Mouse (Mus musculus) hindbrain, embryonic 13.5 days (tissue): ENCODE measurements around the gene Sdc1. TPM values are rescaled to one million over a fixed set of nuclear protein-coding genes. Genes with fewer than 3 reads are reported as not detected.
A peak's percentile ranks its signal among the peaks of the same experiment; 100 is the strongest.

Experiments used
- ATAC-seq: fragments of 200-750 bp; cut with Nextera tagmentation; 2 replicates; pipeline ENCODE4 v1.8.0; 2017; ENCODE audit warnings: moderate TSS enrichment; ENCODE audit not compliant: low FRiP score
- H3K27ac ChIP-seq: fragments of 300-500 bp; sonication (generic); 2 replicates; pipeline ENCODE4 v1.5.1; 2015; ENCODE audit warnings: inconsistent platforms, mild to moderate bottlenecking, moderate library complexity
- H3K27me3 ChIP-seq: fragments of 300-500 bp; sonication (generic); 2 replicates; pipeline ENCODE4 v1.6.1; 2015; ENCODE audit warnings: mild to moderate bottlenecking, inconsistent platforms
- H3K36me3 ChIP-seq: fragments of 300-500 bp; sonication (generic); 2 replicates; pipeline ENCODE4 v1.6.1; 2015; ENCODE audit warnings: mild to moderate bottlenecking, inconsistent platforms
- H3K4me1 ChIP-seq: fragments of 300-500 bp; sonication (generic); replicated peaks from 2 replicates; pipeline ENCODE4 v1.6.1; 2015; ENCODE audit warnings: inconsistent platforms
- H3K4me2 ChIP-seq: fragments of 300-500 bp; sonication (generic); 2 replicates; pipeline ENCODE4 v1.6.1; 2015; ENCODE audit warnings: inconsistent platforms, mild to moderate bottlenecking, moderate library complexity
- H3K4me3 ChIP-seq: fragments of 300-500 bp; sonication (generic); 2 replicates; pipeline ENCODE4 v1.5.1; 2015; ENCODE audit warnings: mild to moderate bottlenecking, inconsistent platforms
- H3K9ac ChIP-seq: fragments of 300-500 bp; sonication (generic); 2 replicates; pipeline ENCODE4 v1.6.1; 2015; ENCODE audit warnings: mild to moderate bottlenecking, inconsistent platforms
- H3K9me3 ChIP-seq: fragments of 300-500 bp; sonication (generic); 2 replicates; pipeline ENCODE4 v1.6.1; 2016; ENCODE audit warnings: inconsistent platforms
- WGBS: fragments of 180-500 bp; shearing (Covaris S2); methylation state at CpG from one replicate; pipeline ENCODE4 v1.1.7; 2015; 5-methylcytosine and 5-hydroxymethylcytosine counted together
- polyA plus RNA-seq: library from polyadenylated mRNA; unstranded; fragments of >200 nt; fragmentation: Nextera tagmentation; extraction: Ambion mirVana; gene quantifications from 2 replicates; pipeline ENCODE4 v1.2.1, GENCODE M21; 2015

Gene Sdc1
- polyA plus RNA-seq, 1 experiment from 2014 or later, result 23.7 TPM

DNA sequence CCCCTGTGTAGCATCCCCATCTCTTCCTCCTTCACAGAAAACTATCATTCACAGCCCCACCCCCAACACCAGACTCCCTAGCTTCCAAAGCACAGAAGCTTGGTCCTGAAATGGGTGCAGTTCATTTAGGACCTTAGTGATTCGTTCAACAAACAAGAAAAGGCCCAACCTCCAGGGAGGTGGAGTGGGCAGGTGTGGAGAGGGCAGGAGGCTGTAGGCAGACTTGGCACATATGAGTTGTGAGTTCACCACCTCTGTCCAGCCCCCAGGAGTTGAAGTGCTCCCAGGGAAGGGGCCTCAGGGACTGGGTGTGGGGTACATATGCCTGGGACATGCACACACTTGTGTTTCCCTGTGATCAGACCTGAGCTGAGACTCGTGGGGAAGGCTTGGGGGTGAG, 39.8 kb downstream of the Sdc1 start:
- 80% methylated on average over 2 of the region's 2 CpGs for WGBS

GRCm38 (mm10) chr12:8811441-8811871, 40.3 kb downstream of the Sdc1 start:
- Histone ChIP-seq H3K27me3 (no peaks in the 10 kb centered on the region), H3K9me3 (no peaks in the 10 kb centered on the region), H3K4me2 (no peak overlapping the region), H3K9ac (no peak overlapping the region), H3K4me3 (no peak overlapping the region), H3K27ac (no peak overlapping the region), H3K4me1 (no peaks in the 10 kb centered on the region), H3K36me3 (no peaks in the 10 kb centered on the region)
- WGBS, result 48% methylated on average over 6 of the region's 6 CpGs
- ATAC-seq, result no peak

More for the DNA sequence above, 39.8 kb downstream of the Sdc1 start:
- no peaks in the 10 kb centered on the region for H3K36me3 ChIP-seq
- no peaks in the 10 kb centered on the region for H3K9me3 ChIP-seq
- H3K9ac ChIP-seq, result no peak overlapping the region
- H3K4me1 ChIP-seq, result no peaks in the 10 kb centered on the region
- H3K4me2 ChIP-seq, result no peak overlapping the region
- H3K27me3 ChIP-seq, result no peaks in the 10 kb centered on the region
- H3K4me3 ChIP-seq, result no peak overlapping the region
- no peak overlapping the region for H3K27ac ChIP-seq
- no peak for ATAC-seq

- no peaks in the 10 kb centered on the region for H3K9me3 ChIP-seq
- H3K27me3 ChIP-seq, result no peaks in the 10 kb centered on the region
- no peaks in the 10 kb centered on the region for H3K36me3 ChIP-seq
- H3K4me3 ChIP-seq, result no peak overlapping the region
- no peak overlapping the region for H3K27ac ChIP-seq
- no peak overlapping the region for H3K4me2 ChIP-seq
- no peak for ATAC-seq
- H3K9ac ChIP-seq, result no peak overlapping the region
- H3K4me1 ChIP-seq, result no peaks in the 10 kb centered on the region
- WGBS, result 93% methylated on average over 5 of the region's 5 CpGs
Observed at GRCm38 (mm10) chr12:8811894-8812560, 40.9 kb downstream of the Sdc1 start.

GRCm38 (mm10) chr12:8817467-8818232, 46.5 kb downstream of the Sdc1 start:
- 0 out of 2 replicates have a peak, but pooled peaks have one; percentile 36 for ATAC-seq
- Histone ChIP-seq H3K4me3 (no peak overlapping the region), H3K4me1 (peaks cover 9% of the 10 kb centered on the region), H3K36me3 (no peaks in the 10 kb centered on the region), H3K27ac (no peak overlapping the region), H3K4me2 (no peak overlapping the region), H3K9me3 (no peaks in the 10 kb centered on the region), H3K27me3 (no peaks in the 10 kb centered on the region), H3K9ac (peak overlapping the region; percentile 29; the same call in 1 of the 2 replicates)
- 34% methylated on average over 13 of the region's 13 CpGs for WGBS

- peak overlapping the region; percentile 29; the same call in 1 of the 2 replicates for H3K9ac ChIP-seq
- 48% methylated on average over 3 of the region's 3 CpGs for WGBS
- peaks cover 9% of the 10 kb centered on the region for H3K4me1 ChIP-seq
- H3K4me3 ChIP-seq, result no peak overlapping the region
- no peak for ATAC-seq
- H3K9me3 ChIP-seq, result no peaks in the 10 kb centered on the region
- H3K27me3 ChIP-seq, result no peaks in the 10 kb centered on the region
- no peak overlapping the region for H3K27ac ChIP-seq
- H3K4me2 ChIP-seq, result no peak overlapping the region
- no peaks in the 10 kb centered on the region for H3K36me3 ChIP-seq
Observed at GRCm38 (mm10) chr12:8818233-8818672, 47.1 kb downstream of the Sdc1 start.

GRCm38 (mm10) chr12:8824995-8825703, 54.0 kb downstream of the Sdc1 start:
- H3K4me1 ChIP-seq, result no peaks in the 10 kb centered on the region
- no peaks in the 10 kb centered on the region for H3K27me3 ChIP-seq
- no peak overlapping the region for H3K4me3 ChIP-seq
- no peaks in the 10 kb centered on the region for H3K9me3 ChIP-seq
- no peak for ATAC-seq
- H3K4me2 ChIP-seq, result no peak overlapping the region
- 84% methylated on average over 7 of the region's 7 CpGs for WGBS
- no peaks in the 10 kb centered on the region for H3K36me3 ChIP-seq
- H3K9ac ChIP-seq, result no peak overlapping the region
- H3K27ac ChIP-seq, result no peak overlapping the region

DNA sequence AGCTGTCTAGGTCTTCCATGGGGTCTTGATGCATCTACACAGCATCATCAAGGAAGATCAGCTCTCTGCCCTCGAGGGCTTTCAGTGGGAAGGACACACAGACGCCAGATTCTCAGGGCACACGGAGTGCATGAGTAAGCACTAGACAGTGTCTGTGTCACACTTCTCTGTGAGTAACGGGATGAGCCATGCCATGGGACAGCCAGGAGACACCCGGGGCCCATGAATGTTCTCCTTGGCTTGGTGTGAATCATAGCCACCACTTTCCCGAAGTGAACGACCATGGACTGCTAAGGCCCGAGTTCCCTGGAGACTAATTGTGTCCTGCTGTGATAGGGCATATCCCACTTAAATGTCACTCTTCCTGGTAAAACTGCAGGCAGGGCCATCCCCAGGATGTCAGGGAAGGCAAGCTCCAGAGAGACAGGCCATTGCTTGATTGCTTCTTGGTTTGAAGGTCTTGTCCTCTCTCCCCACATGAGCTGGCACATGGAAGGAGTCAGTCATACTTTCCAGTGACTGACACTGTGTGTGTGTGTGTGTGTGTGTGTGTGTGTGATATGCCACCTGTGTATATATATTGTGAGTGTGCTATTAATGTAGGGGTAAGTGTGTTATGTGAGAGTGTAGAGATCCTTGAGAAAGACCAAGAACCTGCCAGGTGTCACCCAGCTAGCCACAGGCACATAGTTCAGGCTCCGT, 56.0 kb downstream of the Sdc1 start:
- Histone ChIP-seq H3K9ac (no peak overlapping the region), H3K4me2 (no peak overlapping the region)
- no peak for ATAC-seq

DNA sequence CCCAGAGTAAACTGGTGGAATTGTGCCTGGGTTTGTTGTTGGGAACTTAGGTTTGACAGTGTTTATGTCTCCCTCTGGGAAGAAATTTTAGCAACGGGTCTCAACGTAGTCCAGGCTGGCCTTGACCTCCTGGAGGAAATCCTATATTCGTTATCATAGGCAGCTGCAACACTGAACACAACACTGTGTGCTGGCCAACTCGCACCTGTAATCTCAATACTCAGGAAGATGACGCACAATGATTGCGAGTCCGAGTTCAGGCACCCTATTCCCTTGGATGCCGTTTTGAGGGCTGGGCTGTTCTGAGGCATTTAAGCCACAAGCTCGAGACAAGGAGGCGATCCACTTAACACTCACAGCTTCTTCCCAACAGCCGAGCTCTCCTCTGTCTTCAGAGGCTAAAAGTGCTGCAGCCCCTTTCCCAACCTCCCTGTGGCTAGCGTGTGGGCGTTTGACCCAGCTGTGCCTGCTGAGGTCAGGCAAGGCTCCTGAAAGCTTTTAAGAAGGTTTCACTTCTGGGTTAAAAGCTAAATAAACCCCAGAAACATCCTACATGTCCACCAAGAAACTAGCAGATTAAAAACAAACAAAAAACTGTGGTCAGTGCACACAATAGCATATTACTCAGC, 58.0 kb downstream of the Sdc1 start:
- Histone ChIP-seq H3K36me3 (no peaks in the 10 kb centered on the region), H3K27me3 (no peaks in the 10 kb centered on the region), H3K4me2 (no peak overlapping the region), H3K27ac (no peak overlapping the region), H3K9me3 (no peaks in the 10 kb centered on the region), H3K4me1 (no peaks in the 10 kb centered on the region), H3K4me3 (no peak overlapping the region), H3K9ac (no peak overlapping the region)
- WGBS, result 76% methylated on average over 13 of the region's 13 CpGs
- ATAC-seq, result no peak

More for the DNA sequence above, 56.0 kb downstream of the Sdc1 start:
- Histone ChIP-seq H3K27ac (no peak overlapping the region), H3K27me3 (no peaks in the 10 kb centered on the region), H3K9me3 (no peaks in the 10 kb centered on the region), H3K4me3 (no peak overlapping the region), H3K4me1 (no peaks in the 10 kb centered on the region), H3K36me3 (no peaks in the 10 kb centered on the region)
- 93% methylated on average over 9 of the region's 9 CpGs for whole genome bisulfite sequencing

GRCm38 (mm10) chr12:8829661-8830040, 58.5 kb downstream of the Sdc1 start:
- Histone ChIP-seq H3K9ac (no peak overlapping the region), H3K4me1 (no peaks in the 10 kb centered on the region), H3K27me3 (no peaks in the 10 kb centered on the region), H3K27ac (no peak overlapping the region), H3K4me3 (no peak overlapping the region), H3K4me2 (no peak overlapping the region), H3K9me3 (no peaks in the 10 kb centered on the region), H3K36me3 (no peaks in the 10 kb centered on the region)
- ATAC-seq, result no peak
- WGBS, result 93% methylated on average over 5 of the region's 5 CpGs

DNA sequence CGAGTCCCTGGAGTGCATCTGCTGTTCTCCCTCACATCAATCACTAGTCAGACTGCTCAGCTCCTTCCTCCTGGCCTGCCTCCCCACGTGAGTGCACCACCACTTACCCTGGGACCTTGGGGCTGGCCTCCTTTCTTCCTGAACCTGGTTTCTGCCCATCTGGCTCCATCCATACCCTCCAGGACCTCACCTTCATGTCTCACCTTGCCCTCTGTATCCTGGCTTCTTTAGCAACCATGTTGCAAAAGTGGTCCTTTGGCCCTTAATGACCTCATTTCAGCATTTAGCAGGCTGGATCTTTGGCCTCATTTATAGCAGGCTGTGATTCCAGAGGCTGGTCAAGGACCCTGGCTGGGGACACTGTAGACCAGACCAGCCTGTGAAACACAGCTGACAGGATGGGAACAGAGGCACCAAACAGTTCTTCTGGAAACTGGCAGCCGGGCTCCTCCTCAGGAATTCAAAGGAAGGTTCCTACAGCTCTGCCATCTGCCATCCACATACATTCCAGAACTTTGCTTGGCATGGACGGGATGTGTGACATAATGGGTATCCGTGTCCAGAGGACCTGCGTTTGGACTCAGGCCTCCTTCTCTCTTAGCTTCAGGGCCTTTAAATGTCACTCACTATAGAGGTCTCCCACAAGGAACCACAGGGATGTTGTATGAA, 60.0 kb downstream of the Sdc1 start:
- H3K9me3 ChIP-seq, result no peaks in the 10 kb centered on the region
- no peak for ATAC-seq
- H3K36me3 ChIP-seq, result no peaks in the 10 kb centered on the region
- no peak overlapping the region for H3K9ac ChIP-seq
- H3K4me1 ChIP-seq, result no peaks in the 10 kb centered on the region
- no peak overlapping the region for H3K27ac ChIP-seq
- no peak overlapping the region for H3K4me2 ChIP-seq
- no peak overlapping the region for H3K4me3 ChIP-seq
- no peaks in the 10 kb centered on the region for H3K27me3 ChIP-seq
- WGBS, result 70% methylated on average over 6 of the region's 6 CpGs

- H3K36me3 ChIP-seq, result no peaks in the 10 kb centered on the region
- no peaks in the 10 kb centered on the region for H3K4me1 ChIP-seq
- H3K4me2 ChIP-seq, result no peak overlapping the region
- no peak overlapping the region for H3K27ac ChIP-seq
- ATAC-seq, result no peak
- no peak overlapping the region for H3K4me3 ChIP-seq
- H3K27me3 ChIP-seq, result no peaks in the 10 kb centered on the region
- no peaks in the 10 kb centered on the region for H3K9me3 ChIP-seq
- no peak overlapping the region for H3K9ac ChIP-seq
- whole genome bisulfite sequencing, result 85% methylated on average over 6 of the region's 6 CpGs
Observed at GRCm38 (mm10) chr12:8831710-8832109, 60.6 kb downstream of the Sdc1 start.
